Mouse (Mus musculus): Measurements from ENCODE around the gene Camta1.

Camta1 gene

DNA sequence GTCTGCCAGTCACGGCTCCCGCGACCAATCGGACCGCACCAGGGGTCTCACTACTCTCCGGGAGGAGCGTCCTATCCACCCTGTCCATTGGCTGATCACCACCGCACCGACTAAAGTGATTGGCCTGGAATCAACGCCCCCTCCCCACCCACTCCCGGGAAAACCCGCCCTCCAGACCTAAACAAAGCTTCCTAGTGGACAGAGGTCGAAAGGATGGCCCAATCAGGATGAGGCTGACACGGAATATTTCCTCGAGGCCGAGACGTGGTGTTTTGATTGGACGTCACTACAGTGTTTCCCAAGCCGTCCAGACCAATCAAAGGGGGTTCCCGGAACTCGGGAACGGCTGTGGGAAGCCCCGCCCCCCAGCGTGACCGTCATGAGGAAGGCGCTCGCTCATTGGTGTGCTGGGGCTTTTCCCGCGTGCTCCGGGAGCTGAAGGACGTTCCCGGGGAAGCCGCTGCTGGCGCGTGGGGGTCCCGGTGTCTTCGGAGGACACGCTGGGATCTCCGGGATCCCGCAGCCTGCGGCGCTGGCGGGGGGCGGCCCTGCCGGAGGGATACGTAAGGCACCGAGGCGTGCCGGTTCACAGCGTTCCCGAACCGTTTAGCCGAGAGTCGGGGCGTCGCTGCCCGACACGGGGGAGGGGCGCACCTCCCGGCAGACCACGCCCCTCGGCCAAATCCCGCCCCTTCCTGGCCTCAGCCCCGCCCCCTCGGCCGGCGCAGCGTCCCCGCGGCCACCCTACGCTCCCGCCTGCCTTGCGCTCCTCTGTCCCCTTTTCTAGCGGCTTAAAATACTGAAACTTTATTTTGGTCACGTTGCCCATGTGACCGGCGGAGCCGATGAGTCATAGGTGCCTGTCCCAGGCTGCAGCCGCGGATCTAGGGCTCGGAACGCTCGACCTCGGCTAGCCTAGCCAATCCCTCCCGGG lies at the start of gene Camta1:
Gene Camta1, minus strand, starts transcription at position 71 of the 934 bp plus-strand sequence.
- no peak; the same call in 1 of the 2 replicates for TF ChIP-seq GATA4 (IDR thresholded peaks at IDR 0.05; ENCODE audit: insufficient replicate concordance, low read length)

DNA sequence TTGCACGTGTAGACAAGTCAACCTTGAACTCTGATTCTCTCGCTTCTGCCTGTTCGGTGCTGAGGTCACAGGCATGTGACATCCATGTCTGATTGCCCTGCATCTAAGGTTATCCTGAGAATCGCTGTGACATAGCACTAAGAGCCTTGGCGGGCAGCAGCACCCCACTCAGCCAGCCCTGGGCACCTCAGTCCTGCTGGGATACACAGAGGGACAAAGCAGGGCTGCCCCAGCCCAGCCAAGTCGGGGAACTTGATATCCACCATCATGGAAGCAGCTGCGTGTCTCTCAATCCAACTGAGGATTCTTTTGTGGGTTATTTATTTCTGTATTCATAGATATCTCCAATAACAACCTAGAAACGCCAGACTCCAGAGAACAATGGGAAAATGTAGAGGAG lies 47.1 kb upstream of the Camta1 start:
- no peak for TF ChIP-seq GATA4 (IDR thresholded peaks at IDR 0.05; ENCODE audit: insufficient replicate concordance, low read length)

DNA sequence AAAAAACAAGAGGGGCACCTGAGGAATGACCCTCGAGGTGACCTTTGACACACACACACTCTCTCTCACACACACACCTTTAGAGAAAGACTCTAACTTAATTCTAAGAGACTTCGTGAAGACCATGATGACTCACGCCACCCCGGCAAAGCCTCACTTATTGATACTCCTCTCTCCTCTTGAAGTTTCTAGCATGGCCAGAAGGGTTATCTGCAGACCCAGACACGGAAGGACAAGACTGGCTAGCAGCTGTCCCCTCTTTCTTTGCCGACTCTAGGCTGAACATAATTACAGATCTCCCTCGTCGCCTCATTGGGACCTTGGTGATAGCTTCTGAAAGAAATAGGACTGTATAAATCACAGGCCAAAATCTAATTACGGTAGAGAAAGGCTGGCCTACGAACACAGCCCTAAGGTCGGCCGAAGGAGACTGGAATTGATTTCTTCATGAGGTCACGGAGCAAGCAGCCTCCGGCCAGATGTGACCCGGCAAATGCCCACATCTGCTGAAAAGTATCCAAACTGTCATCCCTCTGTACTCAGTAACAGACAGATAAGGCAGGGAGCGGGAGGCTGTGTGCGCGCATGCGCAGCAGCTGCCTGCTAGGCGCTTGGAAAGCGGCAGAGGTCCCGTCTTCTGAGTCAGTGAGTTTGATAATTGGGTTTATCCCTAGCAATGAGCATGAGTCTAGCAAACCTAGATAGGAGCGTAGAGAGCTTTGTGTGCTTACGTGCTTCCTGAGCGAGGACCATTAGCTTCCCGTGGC lies 46.1 kb upstream of the Camta1 start:
- no peak for TF ChIP-seq GATA4 (IDR thresholded peaks at IDR 0.05; ENCODE audit: insufficient replicate concordance, low read length)

DNA sequence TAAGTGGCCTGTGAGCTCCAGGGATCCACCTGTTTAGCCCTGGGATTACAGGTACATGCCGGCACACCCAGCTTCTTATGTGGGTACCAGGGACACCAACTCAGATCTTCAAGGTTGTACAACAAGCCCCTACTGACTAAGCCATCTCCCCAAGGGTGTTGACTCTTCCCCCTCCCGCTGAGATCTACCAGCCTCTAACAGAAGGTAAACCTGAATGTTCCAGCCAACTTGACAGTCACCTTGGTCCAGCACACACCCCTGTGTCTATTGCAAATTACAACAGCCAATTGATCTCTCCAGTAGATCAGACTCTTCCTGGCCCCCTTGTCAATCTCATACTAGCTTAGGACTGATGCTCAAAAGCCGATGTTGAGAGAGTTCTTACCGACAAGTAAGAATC lies 43.9 kb upstream of the Camta1 start:
- no peak for TF ChIP-seq GATA4 (IDR thresholded peaks at IDR 0.05; ENCODE audit: insufficient replicate concordance, low read length)

DNA sequence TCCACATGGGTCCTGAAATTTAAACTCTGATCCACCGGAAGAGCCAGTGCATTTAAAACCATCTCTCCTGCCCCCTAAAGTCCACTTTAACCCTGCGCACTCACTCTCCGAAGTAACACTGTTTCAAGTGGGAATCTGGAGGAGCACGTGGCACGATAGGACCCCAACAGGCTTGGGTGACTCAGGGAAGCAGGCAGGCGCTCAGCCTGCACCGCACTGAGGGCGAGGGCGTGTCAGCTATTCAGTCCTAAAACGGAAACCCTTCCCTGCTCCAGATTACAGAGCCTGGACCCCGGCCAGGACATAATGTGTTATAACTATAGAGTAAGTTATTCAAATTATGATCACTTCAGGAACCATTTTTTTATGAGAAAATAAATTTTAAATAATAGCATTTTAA lies 42.4 kb upstream of the Camta1 start:
- TF ChIP-seq GATA4 (IDR thresholded peaks at IDR 0.05; ENCODE audit: insufficient replicate concordance, low read length): peak; percentile 51; the same call in 1 of the 2 replicates

DNA sequence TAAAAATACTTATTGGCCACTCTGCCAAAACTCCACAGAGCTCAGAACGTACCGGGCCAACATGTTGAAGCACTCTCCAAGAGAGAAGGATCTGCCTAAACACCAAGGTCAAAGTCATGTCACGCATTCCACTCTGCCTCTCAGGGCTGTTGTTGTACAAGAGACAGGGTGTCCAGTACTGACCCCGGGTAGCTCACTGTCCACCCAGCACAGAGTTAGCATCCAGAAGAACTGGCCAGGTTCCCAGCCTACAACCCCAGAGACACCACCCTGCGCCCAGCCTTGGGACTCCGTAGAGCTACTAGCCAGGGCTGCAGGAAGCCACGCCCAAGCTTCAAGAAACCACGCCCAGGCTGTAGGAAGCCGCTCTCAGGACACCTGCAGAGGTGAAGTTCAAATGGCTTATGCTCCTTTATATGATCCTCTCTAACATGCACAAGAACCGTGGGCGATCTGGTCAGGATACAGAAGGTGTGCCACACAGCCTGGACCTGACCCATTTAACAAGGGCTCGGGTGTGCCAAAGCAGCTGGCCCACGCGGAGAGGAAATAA lies 41.1 kb upstream of the Camta1 start:
- TF ChIP-seq GATA4 (IDR thresholded peaks at IDR 0.05; ENCODE audit: insufficient replicate concordance, low read length): no peak

DNA sequence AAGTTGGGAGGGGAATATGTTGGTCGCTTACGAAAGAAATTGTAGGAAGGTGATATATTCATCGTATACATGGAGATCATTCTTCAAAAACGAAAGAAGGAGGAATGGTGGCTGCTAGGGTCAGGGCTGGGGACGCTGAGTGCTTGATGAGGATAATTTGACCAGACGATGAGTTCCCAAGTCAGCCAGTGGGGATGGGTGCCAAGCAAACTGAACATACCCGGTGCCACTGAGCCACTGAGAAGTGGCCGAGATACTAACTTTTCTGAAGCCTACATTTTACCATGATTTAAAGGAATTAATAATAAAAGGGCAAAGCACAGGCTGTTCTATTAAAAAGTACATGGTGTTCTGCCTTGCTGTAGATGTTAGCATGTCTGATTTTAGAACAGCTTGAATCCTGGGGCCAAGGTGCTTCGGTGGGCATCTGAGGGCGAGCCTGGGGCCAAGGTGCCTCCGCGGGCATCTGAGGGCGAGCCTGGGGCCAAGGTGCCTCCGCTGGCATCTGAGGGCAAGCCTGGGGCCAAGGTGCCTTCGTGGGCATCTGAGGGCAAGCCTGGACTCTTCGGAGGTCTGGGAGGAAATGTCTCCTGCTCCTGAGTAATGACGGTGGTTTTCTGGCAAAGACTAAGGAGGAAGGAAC lies 40.5 kb upstream of the Camta1 start:
- TF ChIP-seq GATA4 (IDR thresholded peaks at IDR 0.05; ENCODE audit: insufficient replicate concordance, low read length): no peak

DNA sequence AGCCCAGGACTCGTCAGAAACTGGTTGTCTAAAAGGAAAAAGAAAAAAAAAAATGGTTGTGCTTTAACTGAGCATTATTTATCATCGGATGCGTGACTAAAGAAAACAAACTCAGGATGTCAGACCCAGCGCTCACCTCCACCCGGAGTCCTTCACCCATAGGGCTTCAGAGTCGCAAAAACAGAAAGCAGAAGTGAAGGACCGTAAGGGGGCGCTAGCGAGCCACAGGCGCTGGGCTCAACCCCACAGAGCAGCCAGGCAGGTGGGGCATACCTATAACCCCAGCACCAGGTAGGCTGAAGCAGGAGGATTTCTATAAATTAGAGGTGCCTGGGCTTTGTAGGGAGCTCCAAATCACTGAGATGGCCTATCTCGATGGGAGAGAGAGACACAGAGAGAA lies 39.7 kb upstream of the Camta1 start:
- TF ChIP-seq GATA4 (IDR thresholded peaks at IDR 0.05; ENCODE audit: insufficient replicate concordance, low read length): no peak

DNA sequence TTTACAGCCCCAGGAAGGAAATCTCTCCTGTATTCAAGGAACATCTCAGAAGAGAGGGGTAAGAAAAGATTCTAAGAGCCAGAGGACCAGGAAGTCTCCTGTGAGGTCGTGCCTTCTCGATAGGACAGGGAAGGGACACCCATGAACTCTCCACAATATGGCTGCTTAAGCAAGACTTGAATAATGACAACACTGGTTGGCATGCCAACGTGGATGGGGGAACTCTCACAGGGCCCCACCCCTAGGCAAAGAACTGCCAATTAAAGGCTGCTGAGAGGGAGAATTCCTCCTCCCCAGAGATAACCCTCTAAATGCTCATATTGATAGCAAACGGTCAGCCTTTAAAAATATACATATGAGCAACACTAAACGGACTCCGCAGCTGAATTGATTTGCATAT lies 39.1 kb upstream of the Camta1 start:
- TF ChIP-seq GATA4 (IDR thresholded peaks at IDR 0.05; ENCODE audit: insufficient replicate concordance, low read length): no peak

DNA sequence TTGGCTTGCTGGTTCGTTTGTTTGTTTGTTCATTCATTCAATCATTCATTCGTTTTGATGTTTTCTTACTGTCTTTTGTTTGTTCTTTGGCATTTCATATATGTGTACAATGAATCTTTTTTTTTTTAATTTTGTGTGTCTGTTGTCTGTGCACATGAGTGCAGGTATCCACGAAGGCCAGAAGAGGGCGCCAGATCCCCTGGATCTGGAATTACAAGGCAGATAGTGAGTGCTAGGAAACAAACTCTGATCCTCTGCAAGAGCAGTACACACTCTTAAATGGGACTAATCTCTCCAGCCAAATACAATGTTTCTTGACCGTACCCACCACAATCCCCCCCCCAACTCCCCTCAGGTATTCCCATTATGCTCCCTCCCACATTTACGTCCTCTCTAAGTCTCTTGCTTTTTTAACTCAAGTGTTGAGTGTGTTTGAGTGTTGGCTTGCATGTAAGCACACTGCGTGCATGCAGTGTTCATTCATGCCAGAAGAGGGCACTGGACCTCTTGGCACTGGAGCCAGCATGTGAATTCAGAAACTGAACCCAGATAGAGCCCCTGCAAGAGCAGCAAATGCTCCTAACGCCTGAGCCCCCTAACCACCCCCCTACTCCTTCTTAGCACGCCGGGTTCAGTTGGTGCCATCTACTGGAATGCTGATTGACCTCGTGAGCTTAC lies 38.2 kb upstream of the Camta1 start:
- no peak for TF ChIP-seq GATA4 (IDR thresholded peaks at IDR 0.05; ENCODE audit: insufficient replicate concordance, low read length)

DNA sequence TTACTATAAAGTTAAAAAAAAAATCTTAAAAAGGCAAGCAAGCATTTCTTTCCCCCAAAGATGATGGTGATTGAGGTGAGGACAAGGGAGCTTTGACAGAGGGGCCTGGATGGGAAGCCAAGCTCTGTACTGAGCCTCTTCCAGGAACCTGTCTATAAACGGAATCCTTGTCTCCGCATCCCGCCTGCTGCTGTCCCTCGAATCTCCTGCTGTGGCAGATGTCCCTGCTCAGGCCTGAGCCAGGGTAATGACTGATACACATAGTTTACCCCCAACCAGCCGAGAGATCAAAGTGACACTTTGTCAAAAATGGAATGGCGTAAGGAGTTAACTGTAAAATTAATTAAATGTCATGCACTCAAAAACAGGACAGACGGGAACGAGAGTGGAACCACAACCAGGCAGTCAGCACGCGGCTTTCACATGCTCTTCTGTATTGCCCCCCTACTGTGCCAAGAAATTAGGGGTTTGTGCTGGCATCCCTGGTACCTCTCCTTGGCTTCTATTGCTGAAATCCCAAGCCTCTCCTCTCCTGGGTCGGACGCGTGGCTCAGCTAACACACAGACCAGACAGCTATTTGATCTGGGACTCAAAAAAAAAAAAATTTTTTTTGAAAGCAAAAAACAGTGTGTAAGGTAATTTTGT lies 37.0 kb upstream of the Camta1 start:
- no peak for TF ChIP-seq GATA4 (IDR thresholded peaks at IDR 0.05; ENCODE audit: insufficient replicate concordance, low read length)

DNA sequence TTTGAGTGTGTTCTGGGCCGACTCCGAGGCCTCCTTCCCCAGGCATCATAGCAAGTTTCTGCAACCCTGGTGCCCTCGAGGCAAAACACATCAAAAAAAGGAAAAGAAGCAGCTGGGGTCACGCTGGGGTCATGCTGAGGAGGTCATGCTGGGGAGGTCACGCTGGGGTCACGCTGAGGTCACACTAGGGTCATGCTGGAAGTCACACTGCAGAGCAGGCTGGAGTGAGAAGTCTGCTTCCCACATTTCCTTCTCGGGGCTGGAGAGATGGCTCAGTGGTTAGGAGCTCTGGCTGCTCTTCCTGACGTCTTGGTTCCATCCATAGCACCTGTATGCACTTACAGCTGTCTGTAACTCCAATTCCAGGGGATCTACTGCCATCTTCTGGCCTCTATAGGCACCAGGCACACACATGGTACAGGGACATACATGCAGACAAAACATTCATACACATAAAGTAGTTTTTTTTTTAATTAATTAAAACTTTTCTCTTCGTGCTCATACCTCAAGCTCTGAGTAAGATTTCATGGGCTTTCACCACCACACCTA lies 35.5 kb upstream of the Camta1 start:
- TF ChIP-seq GATA4 (IDR thresholded peaks at IDR 0.05; ENCODE audit: insufficient replicate concordance, low read length): no peak

DNA sequence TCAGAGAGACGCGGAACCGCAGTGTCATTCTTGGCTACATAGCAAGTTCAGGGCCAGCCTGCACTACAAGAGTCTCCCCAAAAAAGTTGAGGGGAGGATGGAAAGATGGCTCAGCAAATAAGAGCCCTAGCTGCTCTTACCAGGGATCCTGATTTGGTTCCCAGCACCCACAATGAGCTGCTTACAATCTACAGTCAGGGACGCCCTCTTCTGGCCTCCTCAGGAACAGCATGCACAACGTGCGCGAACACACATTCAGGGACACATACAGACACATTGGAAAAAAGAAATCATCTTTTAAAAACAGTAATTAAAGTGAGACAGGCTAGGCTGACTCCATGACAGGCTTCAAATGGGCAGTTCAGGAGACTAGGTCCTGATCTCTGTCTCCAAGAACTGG lies 33.9 kb upstream of the Camta1 start:
- TF ChIP-seq GATA4 (IDR thresholded peaks at IDR 0.05; ENCODE audit: insufficient replicate concordance, low read length): no peak

DNA sequence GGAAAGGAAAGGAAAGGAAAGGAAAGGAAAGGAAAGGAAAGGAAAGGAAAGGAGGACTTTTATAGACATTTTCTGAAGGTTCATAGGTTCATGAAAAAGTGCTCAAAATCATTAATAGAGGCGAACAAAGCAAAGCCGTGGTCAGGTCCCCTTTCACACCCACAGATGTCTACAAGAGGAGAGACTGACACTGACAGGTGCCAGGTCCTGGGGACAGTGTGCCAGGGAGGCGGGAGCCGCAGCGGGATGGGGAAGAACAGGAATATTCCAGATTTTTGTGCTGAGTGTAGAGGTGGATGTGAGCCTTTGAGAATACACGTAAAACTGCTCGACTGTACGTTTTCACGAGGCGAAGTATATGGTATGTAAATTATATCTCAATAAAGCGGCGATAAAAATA lies 33.2 kb upstream of the Camta1 start:
- TF ChIP-seq GATA4 (IDR thresholded peaks at IDR 0.05; ENCODE audit: insufficient replicate concordance, low read length): no peak
